Mouse (Mus musculus): Measurements from ENCODE around the gene Fkbp10. TPM values are rescaled to one million over a fixed set of nuclear protein-coding genes. Genes with fewer than 3 reads are reported as not detected.

The Fkbp10 gene
- polyA plus RNA-seq, 1 experiment from 2014 or later, result 23.3 TPM

DNA sequence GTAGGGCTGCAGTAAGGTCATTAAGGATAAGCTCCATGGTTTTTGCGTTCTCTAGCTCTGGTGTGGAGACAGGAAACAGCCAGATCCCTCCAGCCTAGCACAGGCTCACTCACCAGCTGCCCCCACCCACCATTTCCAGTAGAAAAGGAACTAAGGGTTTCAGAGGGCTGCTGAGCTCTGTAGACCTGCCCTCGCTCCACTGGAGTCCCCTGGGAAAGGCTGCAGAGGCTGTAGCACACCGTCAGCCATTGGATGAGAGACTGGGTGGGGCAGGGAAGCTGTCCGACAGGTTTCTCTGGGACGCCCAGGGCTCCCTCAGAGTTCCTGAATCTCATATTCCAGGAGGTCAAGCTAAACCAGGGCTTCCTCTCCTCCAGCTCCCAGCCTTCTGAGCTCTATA, 28.9 kb upstream of the Fkbp10 start:
- Histone ChIP-seq H3K4me1 (peaks cover 11% of the 10 kb centered on the region; the same call in 1 of the 2 replicates), H3K9ac (no peak overlapping the region), H3K27me3 (replicated peaks) (no peaks in the 10 kb centered on the region), H3K4me3 (no peak overlapping the region), H3K36me3 (replicated peaks) (peaks cover 23% of the 10 kb centered on the region), H3K4me2 (no peak overlapping the region), H3K9me3 (no peaks in the 10 kb centered on the region), H3K27ac (no peak overlapping the region)
- WGBS, result 54% methylated on average over 5 of the region's 5 CpGs
- ATAC-seq (replicated peaks), result no peak

DNA sequence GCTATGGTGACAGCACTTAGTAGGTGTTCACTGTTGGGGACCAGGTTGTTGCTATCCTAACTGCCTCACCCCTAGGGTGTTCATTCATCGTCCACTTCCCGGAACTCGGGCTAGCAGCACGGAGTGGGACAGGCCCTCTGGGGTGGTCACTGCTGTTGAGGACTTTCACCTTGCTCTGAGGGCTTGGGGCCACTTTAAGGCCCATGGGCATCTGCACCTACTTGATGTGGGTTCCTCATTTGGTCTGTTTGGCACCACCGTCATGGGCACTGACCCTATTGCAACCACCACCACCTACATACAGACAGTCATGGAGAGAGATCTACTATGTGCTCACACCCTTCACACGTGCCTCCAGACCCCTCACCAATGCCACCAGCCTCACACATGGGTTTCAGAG, 28.4 kb upstream of the Fkbp10 start:
- Histone ChIP-seq H3K4me2 (no peak overlapping the region), H3K9me3 (no peaks in the 10 kb centered on the region), H3K36me3 (replicated peaks) (peaks cover 20% of the 10 kb centered on the region), H3K4me1 (peaks cover 14% of the 10 kb centered on the region), H3K27me3 (replicated peaks) (no peaks in the 10 kb centered on the region), H3K9ac (no peak overlapping the region), H3K4me3 (no peak overlapping the region), H3K27ac (no peak overlapping the region)
- no peak for ATAC-seq (replicated peaks)
- WGBS, result 91% methylated on average over 6 of the region's 6 CpGs

GRCm38 (mm10) chr11:100387589-100388375, 27.7 kb upstream of the Fkbp10 start:
- Histone ChIP-seq H3K9me3 (no peaks in the 10 kb centered on the region), H3K27me3 (replicated peaks) (no peaks in the 10 kb centered on the region), H3K4me3 (no peak overlapping the region), H3K4me1 (peaks cover 14% of the 10 kb centered on the region), H3K36me3 (replicated peaks) (peaks cover 19% of the 10 kb centered on the region), H3K9ac (no peak overlapping the region), H3K4me2 (no peak overlapping the region), H3K27ac (no peak overlapping the region)
- 68% methylated on average over 14 of the region's 14 CpGs for WGBS
- ATAC-seq (replicated peaks), result no peak

GRCm38 (mm10) chr11:100388588-100388987, 26.9 kb upstream of the Fkbp10 start:
- H3K4me1 ChIP-seq, result peaks cover 16% of the 10 kb centered on the region
- no peaks in the 10 kb centered on the region for H3K9me3 ChIP-seq
- H3K9ac ChIP-seq, result no peak overlapping the region
- no peak overlapping the region for H3K4me3 ChIP-seq
- no peak for ATAC-seq (replicated peaks)
- no peak overlapping the region for H3K4me2 ChIP-seq
- H3K27me3 ChIP-seq (replicated peaks), result no peaks in the 10 kb centered on the region
- WGBS, result 90% methylated on average over 6 of the region's 6 CpGs
- H3K36me3 ChIP-seq (replicated peaks), result peaks cover 15% of the 10 kb centered on the region; the same call in 1 of the 2 replicates
- H3K27ac ChIP-seq, result no peak overlapping the region

GRCm38 (mm10) chr11:100389931-100390445, 25.5 kb upstream of the Fkbp10 start:
- Histone ChIP-seq H3K36me3 (replicated peaks) (peaks cover 9% of the 10 kb centered on the region; the same call in 1 of the 2 replicates), H3K4me1 (peaks cover 26% of the 10 kb centered on the region), H3K4me3 (no peak overlapping the region), H3K4me2 (no peak overlapping the region), H3K27ac (no peak overlapping the region), H3K27me3 (replicated peaks) (no peaks in the 10 kb centered on the region), H3K9ac (no peak overlapping the region), H3K9me3 (no peaks in the 10 kb centered on the region)
- ATAC-seq (replicated peaks), result no peak
- 49% methylated on average over 8 of the region's 8 CpGs for WGBS

GRCm38 (mm10) chr11:100391081-100391883, 24.2 kb upstream of the Fkbp10 start:
- WGBS, result 63% methylated on average over 9 of the region's 9 CpGs
- Histone ChIP-seq H3K9me3 (no peaks in the 10 kb centered on the region), H3K36me3 (replicated peaks) (no peaks in the 10 kb centered on the region), H3K4me1 (peaks cover 39% of the 10 kb centered on the region), H3K4me2 (no peak overlapping the region), H3K27me3 (replicated peaks) (no peaks in the 10 kb centered on the region), H3K9ac (no peak overlapping the region), H3K27ac (no peak overlapping the region), H3K4me3 (no peak overlapping the region)
- no peak for ATAC-seq (replicated peaks)

DNA sequence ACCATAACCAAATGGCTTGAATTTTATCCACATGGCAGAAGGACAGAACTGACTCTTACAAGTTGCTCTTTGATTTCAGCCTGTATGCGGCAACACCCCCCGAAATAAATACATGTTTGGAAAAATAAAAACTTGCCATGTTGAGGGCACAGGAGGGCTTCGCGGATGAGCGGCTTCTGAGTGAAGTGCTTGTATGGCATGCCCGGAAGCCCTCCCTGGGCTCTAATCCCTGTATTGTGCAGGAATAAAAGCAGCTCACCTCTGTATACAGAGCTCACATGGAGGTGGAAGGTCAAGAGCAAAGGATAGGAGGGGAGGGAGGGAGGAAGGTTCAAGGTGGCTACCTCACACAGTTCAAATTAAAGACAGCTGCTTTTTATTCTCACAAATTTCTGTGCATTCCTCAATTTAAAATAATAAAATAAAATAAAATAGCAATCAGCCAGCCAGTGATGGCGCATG, 23.6 kb upstream of the Fkbp10 start:
- ATAC-seq (replicated peaks), result no peak
- no peak overlapping the region for H3K27ac ChIP-seq
- H3K4me1 ChIP-seq, result peaks cover 45% of the 10 kb centered on the region
- no peak overlapping the region for H3K4me3 ChIP-seq
- no peak overlapping the region for H3K4me2 ChIP-seq
- no peaks in the 10 kb centered on the region for H3K27me3 ChIP-seq (replicated peaks)
- H3K9ac ChIP-seq, result no peak overlapping the region
- H3K9me3 ChIP-seq, result no peaks in the 10 kb centered on the region
- H3K36me3 ChIP-seq (replicated peaks), result no peaks in the 10 kb centered on the region
- 67% methylated on average over 7 of the region's 7 CpGs for WGBS

- peaks cover 44% of the 10 kb centered on the region for H3K4me1 ChIP-seq
- ATAC-seq (replicated peaks), result no peak
- H3K27me3 ChIP-seq (replicated peaks), result no peaks in the 10 kb centered on the region
- no peak overlapping the region for H3K27ac ChIP-seq
- H3K4me3 ChIP-seq, result no peak overlapping the region
- WGBS, result 89% methylated on average over 5 of the region's 5 CpGs
- H3K36me3 ChIP-seq (replicated peaks), result no peaks in the 10 kb centered on the region
- H3K9ac ChIP-seq, result no peak overlapping the region
- H3K4me2 ChIP-seq, result no peak overlapping the region
- H3K9me3 ChIP-seq, result no peaks in the 10 kb centered on the region
Observed at GRCm38 (mm10) chr11:100392958-100393357, 22.5 kb upstream of the Fkbp10 start.

GRCm38 (mm10) chr11:100393733-100394132, 21.8 kb upstream of the Fkbp10 start:
- H3K36me3 ChIP-seq (replicated peaks), result no peaks in the 10 kb centered on the region
- no peak overlapping the region for H3K4me3 ChIP-seq
- H3K4me1 ChIP-seq, result peaks cover 45% of the 10 kb centered on the region
- no peaks in the 10 kb centered on the region for H3K27me3 ChIP-seq (replicated peaks)
- no peak for ATAC-seq (replicated peaks)
- H3K9me3 ChIP-seq, result no peaks in the 10 kb centered on the region
- no peak overlapping the region for H3K27ac ChIP-seq
- WGBS, result 80% methylated on average over 7 of the region's 7 CpGs
- no peak overlapping the region for H3K9ac ChIP-seq
- no peak overlapping the region for H3K4me2 ChIP-seq

- ATAC-seq (replicated peaks), result no peak
- no peak overlapping the region for H3K4me3 ChIP-seq
Observed at GRCm38 (mm10) chr11:100394353-100395074, 21.0 kb upstream of the Fkbp10 start.

GRCm38 (mm10) chr11:100395200-100395599, 20.3 kb upstream of the Fkbp10 start:
- peak overlapping the region; percentile 73 for H3K4me3 ChIP-seq
- H3K27me3 ChIP-seq (replicated peaks), result no peaks in the 10 kb centered on the region
- 37% methylated on average over 11 of the region's 11 CpGs for WGBS
- H3K36me3 ChIP-seq (replicated peaks), result no peaks in the 10 kb centered on the region
- H3K4me1 ChIP-seq, result peaks cover 45% of the 10 kb centered on the region
- ATAC-seq (replicated peaks), result no peak
- H3K9me3 ChIP-seq, result no peaks in the 10 kb centered on the region
- H3K9ac ChIP-seq, result no peak overlapping the region
- peak overlapping the region; percentile 74 for H3K4me2 ChIP-seq
- H3K27ac ChIP-seq, result no peak overlapping the region

More at GRCm38 (mm10) chr11:100394353-100395074, 21.0 kb upstream of the Fkbp10 start:
- Histone ChIP-seq H3K4me2 (no peak overlapping the region; the same call in 1 of the 2 replicates), H3K36me3 (replicated peaks) (no peaks in the 10 kb centered on the region), H3K9ac (no peak overlapping the region), H3K4me1 (peaks cover 45% of the 10 kb centered on the region), H3K27ac (no peak overlapping the region), H3K9me3 (no peaks in the 10 kb centered on the region), H3K27me3 (replicated peaks) (no peaks in the 10 kb centered on the region)
- 84% methylated on average over 5 of the region's 5 CpGs for WGBS

Data from midbrain, embryonic 15.5 days (tissue).